Mouse (Mus musculus): ENCODE data around the gene Slc24a3. TPM values are rescaled to one million over a fixed set of nuclear protein-coding genes. Genes with fewer than 3 reads are reported as not detected.

Gene Slc24a3
- polyA plus RNA-seq, 1 experiment from 2014 or later: 8.8 TPM

- Histone ChIP-seq H3K27ac (ENCODE audit: low read depth) (no peak overlapping the region), H3K36me3 (ENCODE audit: control insufficient read depth, insufficient read depth, low read length) (no peaks in the 10 kb centered on the region), H3K9me3 (ENCODE audit: control insufficient read depth, low read length) (no peaks in the 10 kb centered on the region), H3K4me2 (ENCODE audit: low read length) (no peak overlapping the region), H3K27me3 (replicated peaks; ENCODE audit: control insufficient read depth, insufficient read depth, low read length) (no peaks in the 10 kb centered on the region), H3K9ac (ENCODE audit: low read length) (no peak overlapping the region), H3K4me1 (replicated peaks; ENCODE audit: control insufficient read depth, insufficient read depth, low read length) (no peaks in the 10 kb centered on the region), H3K4me3 (ENCODE audit: low read depth, low read length) (no peak overlapping the region)
- no peak for DNase-seq (ENCODE audit: low spot score)
- WGBS: 70% methylated on average over 2 of the region's 2 CpGs
- no peak for ATAC-seq (replicated peaks; ENCODE audit: low FRiP score, low TSS enrichment, low read depth)
Observed at GRCm38 (mm10) chr2:145477484-145477883, 309.9 kb downstream of the Slc24a3 start.

GRCm38 (mm10) chr2:145479676-145480075 is 312.1 kb downstream of the Slc24a3 start:
- Histone ChIP-seq H3K9me3 (ENCODE audit: control insufficient read depth, low read length) (no peaks in the 10 kb centered on the region), H3K4me2 (ENCODE audit: low read length) (no peak overlapping the region), H3K27me3 (replicated peaks; ENCODE audit: control insufficient read depth, insufficient read depth, low read length) (no peaks in the 10 kb centered on the region), H3K36me3 (ENCODE audit: control insufficient read depth, insufficient read depth, low read length) (no peaks in the 10 kb centered on the region), H3K4me3 (ENCODE audit: low read depth, low read length) (no peak overlapping the region), H3K9ac (ENCODE audit: low read length) (no peak overlapping the region), H3K27ac (ENCODE audit: low read depth) (no peak overlapping the region), H3K4me1 (replicated peaks; ENCODE audit: control insufficient read depth, insufficient read depth, low read length) (no peaks in the 10 kb centered on the region)
- DNase-seq (ENCODE audit: low spot score) (no peak), ATAC-seq (replicated peaks; ENCODE audit: low FRiP score, low TSS enrichment, low read depth) (no peak)
- 61% methylated on average over 2 of the region's 2 CpGs for WGBS

- DNase-seq (ENCODE audit: low spot score): no peak
- Histone ChIP-seq H3K27me3 (replicated peaks; ENCODE audit: control insufficient read depth, insufficient read depth, low read length) (no peaks in the 10 kb centered on the region), H3K4me3 (ENCODE audit: low read depth, low read length) (no peak overlapping the region), H3K9me3 (ENCODE audit: control insufficient read depth, low read length) (no peaks in the 10 kb centered on the region), H3K9ac (ENCODE audit: low read length) (no peak overlapping the region), H3K27ac (ENCODE audit: low read depth) (no peak overlapping the region), H3K4me2 (ENCODE audit: low read length) (no peak overlapping the region), H3K36me3 (ENCODE audit: control insufficient read depth, insufficient read depth, low read length) (no peaks in the 10 kb centered on the region), H3K4me1 (replicated peaks; ENCODE audit: control insufficient read depth, insufficient read depth, low read length) (no peaks in the 10 kb centered on the region)
- no peak for ATAC-seq (replicated peaks; ENCODE audit: low FRiP score, low TSS enrichment, low read depth)
Observed at GRCm38 (mm10) chr2:145500231-145500630, 332.7 kb downstream of the Slc24a3 start.

- Histone ChIP-seq H3K27me3 (replicated peaks; ENCODE audit: control insufficient read depth, insufficient read depth, low read length) (no peaks in the 10 kb centered on the region), H3K27ac (ENCODE audit: low read depth) (no peak overlapping the region), H3K4me3 (ENCODE audit: low read depth, low read length) (no peak overlapping the region), H3K4me2 (ENCODE audit: low read length) (no peak overlapping the region), H3K36me3 (ENCODE audit: control insufficient read depth, insufficient read depth, low read length) (no peaks in the 10 kb centered on the region), H3K9me3 (ENCODE audit: control insufficient read depth, low read length) (no peaks in the 10 kb centered on the region), H3K9ac (ENCODE audit: low read length) (no peak overlapping the region), H3K4me1 (replicated peaks; ENCODE audit: control insufficient read depth, insufficient read depth, low read length) (no peaks in the 10 kb centered on the region)
- ATAC-seq (replicated peaks; ENCODE audit: low FRiP score, low TSS enrichment, low read depth) (no peak), DNase-seq (ENCODE audit: low spot score) (no peak)
- WGBS: 88% methylated on average over 1 of the region's 1 CpGs
Observed at GRCm38 (mm10) chr2:145501472-145501871, 333.9 kb downstream of the Slc24a3 start.

- no peak for ATAC-seq (replicated peaks; ENCODE audit: low FRiP score, low TSS enrichment, low read depth)
- Histone ChIP-seq H3K4me1 (replicated peaks; ENCODE audit: control insufficient read depth, insufficient read depth, low read length) (no peaks in the 10 kb centered on the region), H3K27me3 (replicated peaks; ENCODE audit: control insufficient read depth, insufficient read depth, low read length) (no peaks in the 10 kb centered on the region), H3K27ac (ENCODE audit: low read depth) (no peak overlapping the region), H3K36me3 (ENCODE audit: control insufficient read depth, insufficient read depth, low read length) (no peaks in the 10 kb centered on the region), H3K4me3 (ENCODE audit: low read depth, low read length) (no peak overlapping the region), H3K4me2 (ENCODE audit: low read length) (no peak overlapping the region), H3K9me3 (ENCODE audit: control insufficient read depth, low read length) (no peaks in the 10 kb centered on the region), H3K9ac (ENCODE audit: low read length) (no peak overlapping the region)
- 78% methylated on average over 2 of the region's 2 CpGs for WGBS
- no peak for DNase-seq (ENCODE audit: low spot score)
Observed at GRCm38 (mm10) chr2:145507702-145508101, 340.1 kb downstream of the Slc24a3 start.

- H3K27ac ChIP-seq (ENCODE audit: low read depth): no peak overlapping the region
- H3K4me3 ChIP-seq (ENCODE audit: low read depth, low read length): no peak overlapping the region
- no peak overlapping the region for H3K9ac ChIP-seq (ENCODE audit: low read length)
- no peak overlapping the region for H3K4me2 ChIP-seq (ENCODE audit: low read length)
- WGBS: 77% methylated on average over 7 of the region's 7 CpGs
- H3K27me3 ChIP-seq (replicated peaks; ENCODE audit: control insufficient read depth, insufficient read depth, low read length): no peaks in the 10 kb centered on the region
- H3K4me1 ChIP-seq (replicated peaks; ENCODE audit: control insufficient read depth, insufficient read depth, low read length): no peaks in the 10 kb centered on the region
- ATAC-seq (replicated peaks; ENCODE audit: low FRiP score, low TSS enrichment, low read depth) (no peak), DNase-seq (ENCODE audit: low spot score) (no peak)
- H3K9me3 ChIP-seq (ENCODE audit: control insufficient read depth, low read length): no peaks in the 10 kb centered on the region
- no peaks in the 10 kb centered on the region for H3K36me3 ChIP-seq (ENCODE audit: control insufficient read depth, insufficient read depth, low read length)
Observed at GRCm38 (mm10) chr2:145510650-145511225, 343.2 kb downstream of the Slc24a3 start.

GRCm38 (mm10) chr2:145515956-145516355 is 348.4 kb downstream of the Slc24a3 start:
- WGBS: 74% methylated on average over 4 of the region's 4 CpGs
- Histone ChIP-seq H3K27me3 (replicated peaks; ENCODE audit: control insufficient read depth, insufficient read depth, low read length) (no peaks in the 10 kb centered on the region), H3K27ac (ENCODE audit: low read depth) (no peak overlapping the region), H3K9me3 (ENCODE audit: control insufficient read depth, low read length) (no peaks in the 10 kb centered on the region), H3K4me2 (ENCODE audit: low read length) (no peak overlapping the region), H3K4me3 (ENCODE audit: low read depth, low read length) (no peak overlapping the region), H3K9ac (ENCODE audit: low read length) (no peak overlapping the region), H3K4me1 (replicated peaks; ENCODE audit: control insufficient read depth, insufficient read depth, low read length) (no peaks in the 10 kb centered on the region), H3K36me3 (ENCODE audit: control insufficient read depth, insufficient read depth, low read length) (no peaks in the 10 kb centered on the region)
- DNase-seq (ENCODE audit: low spot score): no peak
- no peak for ATAC-seq (replicated peaks; ENCODE audit: low FRiP score, low TSS enrichment, low read depth)

- H3K27ac ChIP-seq (ENCODE audit: low read depth): no peak overlapping the region
- H3K4me3 ChIP-seq (ENCODE audit: low read depth, low read length): no peak overlapping the region
- H3K9ac ChIP-seq (ENCODE audit: low read length): no peak overlapping the region
- DNase-seq (ENCODE audit: low spot score): peak; percentile 79
- H3K36me3 ChIP-seq (ENCODE audit: control insufficient read depth, insufficient read depth, low read length): no peaks in the 10 kb centered on the region
- WGBS: 53% methylated on average over 9 of the region's 9 CpGs
- no peaks in the 10 kb centered on the region for H3K9me3 ChIP-seq (ENCODE audit: control insufficient read depth, low read length)
- H3K27me3 ChIP-seq (replicated peaks; ENCODE audit: control insufficient read depth, insufficient read depth, low read length): no peaks in the 10 kb centered on the region
- H3K4me1 ChIP-seq (replicated peaks; ENCODE audit: control insufficient read depth, insufficient read depth, low read length): no peaks in the 10 kb centered on the region
- no peak for ATAC-seq (replicated peaks; ENCODE audit: low FRiP score, low TSS enrichment, low read depth)
- H3K4me2 ChIP-seq (ENCODE audit: low read length): no peak overlapping the region
Observed at GRCm38 (mm10) chr2:145517346-145517745, 349.8 kb downstream of the Slc24a3 start.

GRCm38 (mm10) chr2:145522017-145522416 is 354.5 kb downstream of the Slc24a3 start:
- Histone ChIP-seq H3K9ac (ENCODE audit: low read length) (no peak overlapping the region), H3K27ac (ENCODE audit: low read depth) (no peak overlapping the region), H3K9me3 (ENCODE audit: control insufficient read depth, low read length) (no peaks in the 10 kb centered on the region), H3K4me2 (ENCODE audit: low read length) (no peak overlapping the region), H3K36me3 (ENCODE audit: control insufficient read depth, insufficient read depth, low read length) (no peaks in the 10 kb centered on the region), H3K4me3 (ENCODE audit: low read depth, low read length) (no peak overlapping the region), H3K27me3 (replicated peaks; ENCODE audit: control insufficient read depth, insufficient read depth, low read length) (no peaks in the 10 kb centered on the region), H3K4me1 (replicated peaks; ENCODE audit: control insufficient read depth, insufficient read depth, low read length) (no peaks in the 10 kb centered on the region)
- ATAC-seq (replicated peaks; ENCODE audit: low FRiP score, low TSS enrichment, low read depth) (no peak), DNase-seq (ENCODE audit: low spot score) (no peak)
- 70% methylated on average over 3 of the region's 3 CpGs for WGBS
